9 mouse cellular contexts compared by ENCODE assay signal in the genomic region with DNA sequence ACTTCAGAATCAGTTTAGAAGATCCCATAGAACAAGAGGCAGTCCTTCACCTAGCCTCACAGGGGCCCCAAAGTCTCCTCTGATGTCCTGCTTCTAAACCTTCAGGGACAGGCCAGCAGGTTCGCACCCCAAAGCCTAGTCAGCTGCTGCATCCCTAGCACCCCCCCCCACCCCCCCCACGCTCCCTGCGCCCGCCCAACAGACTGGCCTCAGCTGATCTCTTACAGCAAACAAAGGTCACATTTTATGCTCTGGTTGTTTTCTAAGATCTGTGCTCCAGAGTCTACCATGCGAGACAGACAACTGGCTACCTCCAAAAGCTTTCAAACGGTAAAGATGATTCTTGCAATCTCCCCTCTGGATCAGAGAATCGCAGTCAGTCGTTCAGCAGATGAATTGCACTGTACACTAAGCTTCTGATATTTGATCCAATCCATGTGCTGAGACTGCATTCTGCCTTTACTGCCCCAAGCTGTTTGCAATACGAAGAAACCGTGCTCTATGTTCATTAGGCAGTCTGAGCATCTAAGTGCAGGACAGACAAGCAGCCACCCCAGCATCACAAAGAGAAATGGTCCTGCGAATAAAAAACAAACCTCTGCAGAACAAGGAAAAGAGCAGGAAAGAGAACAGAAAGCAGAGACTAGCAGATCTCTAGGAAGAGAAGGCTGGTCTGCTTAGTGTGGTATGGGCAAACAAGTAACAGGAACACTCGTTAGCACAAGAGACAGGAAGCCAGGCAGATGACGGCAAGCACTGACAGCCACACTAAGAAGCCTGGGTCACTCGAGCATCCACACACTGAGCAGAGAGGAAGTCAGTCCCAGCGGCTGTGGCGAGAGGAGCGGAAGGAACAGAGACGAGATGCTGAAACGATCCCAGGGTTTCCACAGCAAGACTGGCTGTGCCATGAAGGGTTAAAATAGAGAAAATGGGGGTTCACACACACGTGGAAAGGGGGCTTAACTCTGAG. TPM values are rescaled to one million over a fixed set of nuclear protein-coding genes. Genes with fewer than 3 reads are reported as not detected.
DNase-seq lines count a peak whose midpoint lies in the region; ATAC-seq lines count a peak whose summit lies in the region.
"Had no signal": no experiment of that assay in that cellular context is flagged by ENCODE, and none has a peak within 500 bp of the region (broad histone marks: within the 10 kb centered on the region; RNA-seq: fewer than 3 reads in every experiment).

No protein-coding gene starts in this region.

- H3K4me3 ChIP-seq in neural tube, embryonic 11.5 days (ENCODE audit: low read depth, low read length), result no peak overlapping the region
- H3K4me3 ChIP-seq in hindbrain, embryonic 10.5 days, result peak overlapping the region; percentile 27
- no peak overlapping the region for H3K4me3 ChIP-seq in liver, embryonic 12.5 days

- 0 out of 2 replicates have a peak overlapping the region, but pooled peaks have one; percentile 1 for H3K9ac ChIP-seq in neural tube, embryonic 11.5 days (ENCODE audit: low read length)
- no peak overlapping the region for H3K9ac ChIP-seq in liver, embryonic 12.5 days

- 45% methylated on average over 20 of the region's 20 CpGs for WGBS in neural tube, embryonic 11.5 days
- 39% methylated on average over 20 of the region's 20 CpGs for WGBS in hindbrain, embryonic 10.5 days
- WGBS in liver, embryonic 12.5 days (ENCODE audit: insufficient replicate concordance), result 65% methylated on average over 20 of the region's 20 CpGs

- intact Hi-C loops in left cerebral cortex, postnatal 25 days (cut with DNase I), result no loop called here

- no peak overlapping the region for H3K4me2 ChIP-seq in neural tube, embryonic 11.5 days (ENCODE audit: low read depth)
- no peak overlapping the region for H3K4me2 ChIP-seq in liver, embryonic 12.5 days

- peak; percentile 50 for ATAC-seq in neural tube, embryonic 11.5 days (ENCODE audit: insufficient read depth, low FRiP score, low TSS enrichment)
- no peak for ATAC-seq in liver, embryonic 12.5 days
- ATAC-seq in monocyte, adult 5-6 weeks (replicated peaks; ENCODE audit: insufficient number of reproducible peaks, low FRiP score, low TSS enrichment, poor library complexity, severe bottlenecking), result no peak; the same call in 1 of the 2 replicates

- no peaks in the 10 kb centered on the region for H3K27me3 ChIP-seq in neural tube, embryonic 11.5 days (ENCODE audit: control insufficient read depth, insufficient read depth, low read length)
- no peaks in the 10 kb centered on the region for H3K27me3 ChIP-seq in hindbrain, embryonic 10.5 days (ENCODE audit: insufficient read depth, poor library complexity, severe bottlenecking)
- H3K27me3 ChIP-seq in liver, embryonic 12.5 days (replicated peaks), result no peaks in the 10 kb centered on the region
- no peaks in the 10 kb centered on the region for H3K27me3 ChIP-seq in splenic B cell, adult 2 months (ENCODE audit: control insufficient read depth, insufficient read depth, low read length, poor library complexity, severe bottlenecking)

- peaks cover 5% of the 10 kb centered on the region for H3K36me3 ChIP-seq in neural tube, embryonic 11.5 days (ENCODE audit: control insufficient read depth, insufficient read depth, low read length)
- H3K36me3 ChIP-seq in hindbrain, embryonic 10.5 days, result peaks cover 42% of the 10 kb centered on the region
- H3K36me3 ChIP-seq in liver, embryonic 12.5 days, result peaks cover 64% of the 10 kb centered on the region
- H3K36me3 ChIP-seq in splenic B cell, adult 2 months (ENCODE audit: control insufficient read depth, insufficient read depth, low read length, poor library complexity, severe bottlenecking), result 0 out of 2 replicates have a peak, but pooled peaks cover 2% of the 10 kb centered on the region

- H3K4me1 ChIP-seq in neural tube, embryonic 11.5 days (ENCODE audit: control insufficient read depth, insufficient read depth, low read length), result peaks cover 2% of the 10 kb centered on the region; the same call in 1 of the 2 replicates
- H3K4me1 ChIP-seq in hindbrain, embryonic 10.5 days (replicated peaks), result peaks cover 24% of the 10 kb centered on the region
- peaks cover 14% of the 10 kb centered on the region for H3K4me1 ChIP-seq in liver, embryonic 12.5 days

- H3K27ac ChIP-seq in neural tube, embryonic 11.5 days (ENCODE audit: low read depth, low read length), result no peak overlapping the region
- peak overlapping the region; percentile 81 for H3K27ac ChIP-seq in hindbrain, embryonic 10.5 days
- H3K27ac ChIP-seq in liver, embryonic 12.5 days, result peak overlapping the region; percentile 25; the same call in 1 of the 2 replicates

- H3K9me3 ChIP-seq in neural tube, embryonic 11.5 days (ENCODE audit: control insufficient read depth, low read length), result no peaks in the 10 kb centered on the region
- no peaks in the 10 kb centered on the region for H3K9me3 ChIP-seq in hindbrain, embryonic 10.5 days
- H3K9me3 ChIP-seq in liver, embryonic 12.5 days (replicated peaks), result no peaks in the 10 kb centered on the region

- DNase-seq in neural tube, embryonic 11.5 days (ENCODE audit: low spot score), result no peak
- DNase-seq in neural tube, embryonic 10.5 days (ENCODE audit: extremely low spot score, low spot score), result no peak
- DNase-seq in hindbrain, embryonic 10.5 days (ENCODE audit: low spot score), result peak; percentile 20
- peak; percentile 67 for DNase-seq in splenic B cell, adult 2 months (ENCODE audit: low read depth, low spot score)
- no peak for DNase-seq in frontal cortex, postnatal 25 days (ENCODE audit: low spot score in 2 of 2)
- no peak for DNase-seq in left cerebral cortex, postnatal 25 days (ENCODE audit: low spot score in 2 of 2)
- DNase-seq: cerebellum, postnatal 25 days had no signal

RNA-seq across cellular contexts. Expression of a gene that starts 43.3 kb away (rescaled TPM):
- 112 and 115 TPM in 2 replicates for polyA plus RNA-seq in neural tube, embryonic 11.5 days (2014; fragmentation: Nextera tagmentation; extraction: Ambion mirVana)
- 104 and 131 TPM in 2 replicates for polyA plus RNA-seq in hindbrain, embryonic 10.5 days (2016; fragmentation: Nextera tagmentation; extraction: Ambion mirVana)
- polyA plus RNA-seq in liver, embryonic 12.5 days (2016; fragmentation: Nextera tagmentation; extraction: Ambion mirVana), result 181 and 191 TPM in 2 replicates
- 100 to 1,000 TPM; 110 to 116 TPM for total RNA-seq in left cerebral cortex, postnatal 25 days (2021)
- total RNA-seq in monocyte, adult 5-6 weeks (2017), result 7.0 to 22.2 TPM (median 20.8 TPM) in 3 replicates

Comparison
In these comparisons a context has a peak if more than half of its experiments do, and no peak if none do; other contexts are left out.
1. DNase-seq: peak in hindbrain, embryonic 10.5 days (single experiment) and splenic B cell, adult 2 months (single experiment); none in neural tube, embryonic 11.5 days (single experiment), neural tube, embryonic 10.5 days (single experiment), frontal cortex, postnatal 25 days (0 of 2) and left cerebral cortex, postnatal 25 days (0 of 2).